Mouse (Mus musculus): ENCODE results near the gene Coro7. TPM values are rescaled to one million over a fixed set of nuclear protein-coding genes. Genes with fewer than 3 reads are reported as not detected.

The Coro7 gene
- 56.4 and 67.0 TPM in 2 replicates for polyA plus RNA-seq (2012; rRNA removed)

GRCm38 (mm10) chr16:4679121-4680018 lies at the start of gene Coro7:
Gene Coro7, minus strand, starts transcription at chr16:4679777.

GRCm38 (mm10) chr16:4725780-4726527 lies 46.4 kb upstream of the Coro7 start, which contains the start of gene Hmox2:
Gene Hmox2, plus strand, starts transcription at chr16:4726361.

DNA sequence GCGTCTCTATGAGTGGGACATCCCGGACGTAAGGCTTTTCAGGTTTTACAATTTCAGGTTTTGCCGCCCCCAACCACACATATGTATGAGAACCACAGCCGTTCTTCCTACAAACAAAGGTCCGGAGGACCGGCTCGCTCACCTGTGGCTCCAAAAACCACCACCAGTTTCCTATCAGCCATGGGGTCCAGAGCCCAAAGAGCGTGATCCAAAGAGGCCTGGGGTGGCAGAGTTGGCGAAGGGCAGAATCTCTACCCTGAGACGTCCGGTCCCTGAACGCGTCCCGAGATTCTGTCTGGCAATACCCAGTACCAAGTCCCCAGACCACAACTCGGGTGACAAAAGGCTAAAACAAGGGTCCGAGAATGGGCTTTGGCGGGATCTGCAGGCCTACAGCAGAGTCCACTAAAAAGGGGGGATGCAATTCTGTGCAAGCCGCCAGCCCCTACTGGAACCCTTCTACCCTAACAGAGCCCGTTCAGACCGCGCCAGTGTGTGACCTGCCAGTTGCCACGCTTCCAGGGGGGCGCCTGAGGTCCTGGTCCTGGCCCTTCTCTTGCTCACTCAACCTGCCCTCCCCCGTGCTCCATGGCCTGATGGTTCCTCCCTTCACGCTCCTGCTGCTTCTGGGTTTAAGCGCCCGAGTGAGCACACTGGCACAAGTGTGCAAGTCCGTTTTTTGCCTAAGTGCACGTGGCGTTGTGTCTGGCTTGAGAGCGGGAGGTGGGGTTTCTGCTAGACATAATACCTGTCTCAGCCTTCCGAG lies 39.4 kb upstream of the Coro7 start, which contains the start of gene Nmral1:
Gene Nmral1, minus strand, starts transcription at position 604 of the 766 bp plus-strand sequence.

DNA sequence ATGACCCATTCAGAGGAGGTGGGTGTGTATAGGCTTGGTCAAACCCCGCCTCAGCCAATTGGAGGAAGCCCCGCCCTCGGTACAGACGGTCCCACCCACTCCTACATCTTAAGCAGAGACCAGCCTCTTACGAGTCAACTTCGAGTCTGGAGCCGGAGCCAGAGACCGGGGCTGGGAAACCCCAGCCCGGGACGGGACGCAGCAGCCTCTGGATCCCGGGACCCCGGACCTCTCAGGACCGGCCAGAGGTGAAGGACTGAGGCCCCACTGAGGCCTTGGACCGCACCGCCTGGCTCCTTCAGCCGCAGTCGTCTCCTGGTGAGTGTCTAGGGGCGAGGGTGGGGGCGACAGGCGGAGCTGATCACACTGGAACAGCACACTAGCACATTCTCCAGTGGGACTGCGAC lies 39.7 kb downstream of the Coro7 start, which contains the start of the genes Vasn and Dnaja3:
Gene Vasn, plus strand, starts transcription at position 111 of the 407 bp plus-strand sequence.
Gene Dnaja3, plus strand, starts transcription at position 159 of the 407 bp plus-strand sequence.

GRCm38 (mm10) chr16:4624481-4625110 lies 55.0 kb downstream of the Coro7 start, which contains the start of gene Pam16:
Gene Pam16, minus strand, starts transcription at chr16:4624988.

GRCm38 (mm10) chr16:4593971-4594813 lies 85.4 kb downstream of the Coro7 start, which contains the start of gene Glis2:
Gene Glis2, plus strand, starts transcription at chr16:4594713.

Other genes starting within 250 kb of the Coro7 start
- gene Srl, start 138.0 kb downstream of the Coro7 start, polyA plus RNA-seq (2012; rRNA removed) = 2.6 and 4.2 TPM in 2 replicates
- gene Tfap4, start 119.9 kb downstream of the Coro7 start, polyA plus RNA-seq (2012; rRNA removed) = 14.9 and 18.1 TPM in 2 replicates
- 72.8 and 88.6 TPM in 2 replicates for gene Glis2, start 85.1 kb downstream of the Coro7 start, polyA plus RNA-seq (2012; rRNA removed)
- gene Pam16, start 54.8 kb downstream of the Coro7 start, polyA plus RNA-seq (2012; rRNA removed) = 19.3 and 23.3 TPM in 2 replicates
- gene Vasn, start 39.8 kb downstream of the Coro7 start, polyA plus RNA-seq (2012; rRNA removed) = 98.8 and 101 TPM in 2 replicates
- gene Dnaja3, start 39.8 kb downstream of the Coro7 start, polyA plus RNA-seq (2012; rRNA removed) = 21.3 and 24.1 TPM in 2 replicates
- gene Nmral1, start 39.6 kb upstream of the Coro7 start, polyA plus RNA-seq (2012; rRNA removed) = 11.6 and 17.5 TPM in 2 replicates
- 23.8 and 26.3 TPM in 2 replicates for gene Hmox2, start 46.6 kb upstream of the Coro7 start, polyA plus RNA-seq (2012; rRNA removed)
- gene Cdip1, start 110.5 kb upstream of the Coro7 start, polyA plus RNA-seq (2012; rRNA removed) = 174 and 176 TPM in 2 replicates
- gene 4930562C15Rik, start 155.6 kb upstream of the Coro7 start, polyA plus RNA-seq (2012; rRNA removed) = 0.67 and 2.1 TPM in 2 replicates
- gene Ubald1, start 200.5 kb upstream of the Coro7 start, polyA plus RNA-seq (2012; rRNA removed) = 52.7 and 57.2 TPM in 2 replicates
- 193 and 194 TPM in 2 replicates for gene Mgrn1, start 206.5 kb upstream of the Coro7 start, polyA plus RNA-seq (2012; rRNA removed)

All from ovary, adult 2 months (tissue).